Mouse (Mus musculus) liver, postnatal 0 days (tissue): ENCODE results near the gene Palld.

Experiments used
- CTCF ChIP-seq: sonication (generic); IDR thresholded peaks from 2 replicates; pipeline ENCODE4 v1.5.1; 2016; ENCODE audit warnings: antibody characterized with exemption, low read depth
- EP300 ChIP-seq: IDR thresholded peaks from 2 replicates; pipeline ENCODE4 v1.6.1; 2016; ENCODE audit warnings: antibody characterized with exemption, low read depth, mild to moderate bottlenecking

DNA sequence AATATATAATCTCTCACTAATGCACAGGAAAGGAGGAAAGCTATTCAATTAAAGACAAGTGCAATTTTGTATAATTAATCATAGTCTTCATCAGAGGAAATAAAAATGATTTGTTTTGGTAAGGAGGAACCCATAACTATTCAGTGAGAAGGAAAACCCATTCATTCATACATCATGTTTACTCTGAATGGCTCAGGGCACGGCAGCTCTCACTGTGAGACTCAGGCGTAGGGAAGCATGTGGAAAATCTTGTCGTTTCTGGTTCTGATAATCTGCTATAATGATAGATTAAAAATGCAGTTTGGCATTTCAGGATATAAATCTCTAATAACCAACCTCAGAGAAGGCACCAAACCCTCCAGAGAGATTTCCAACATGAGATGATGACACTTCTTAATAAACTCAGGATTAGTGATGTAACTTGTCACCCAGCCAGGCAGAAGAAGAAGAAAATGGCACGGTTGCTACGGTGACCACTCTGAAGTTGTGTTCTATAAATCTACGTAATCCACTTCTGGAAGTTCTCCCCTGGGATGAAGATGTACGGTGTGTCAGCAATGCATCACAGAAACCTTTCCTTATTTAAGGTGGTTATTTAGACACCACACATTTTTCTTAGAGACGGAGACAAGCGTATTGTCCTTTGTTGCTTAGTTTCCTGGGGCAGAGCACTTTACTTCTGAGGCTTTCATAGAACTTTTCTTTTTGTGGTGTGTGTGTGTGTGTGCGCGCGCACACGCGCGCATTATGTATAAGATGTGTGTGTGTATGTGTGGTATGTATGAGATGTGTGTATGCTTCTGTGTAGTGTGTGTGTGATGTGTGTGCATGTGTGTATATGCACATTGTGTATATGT lies 435.6 kb downstream of the Palld start:
- TF ChIP-seq EP300 = no peak
- no peak for TF ChIP-seq CTCF
